Mouse (Mus musculus) embryonic fibroblast, embryonic 13.5 days (primary cell): ENCODE results near the gene Daglb.

Experiments
- CTCF ChIP-seq: IDR thresholded peaks from 2 replicates; pipeline ENCODE4 v1.5.1; 2011; ENCODE audit warnings: mild to moderate bottlenecking, control low read depth, low read length, moderate library complexity, borderline replicate concordance; ENCODE audit not compliant: insufficient read depth
- POLR2A ChIP-seq: IDR thresholded peaks from 2 replicates; pipeline ENCODE4 v1.6.1; 2011; ENCODE audit warnings: low read depth, mild to moderate bottlenecking, control low read depth, low read length, moderate library complexity

DNA sequence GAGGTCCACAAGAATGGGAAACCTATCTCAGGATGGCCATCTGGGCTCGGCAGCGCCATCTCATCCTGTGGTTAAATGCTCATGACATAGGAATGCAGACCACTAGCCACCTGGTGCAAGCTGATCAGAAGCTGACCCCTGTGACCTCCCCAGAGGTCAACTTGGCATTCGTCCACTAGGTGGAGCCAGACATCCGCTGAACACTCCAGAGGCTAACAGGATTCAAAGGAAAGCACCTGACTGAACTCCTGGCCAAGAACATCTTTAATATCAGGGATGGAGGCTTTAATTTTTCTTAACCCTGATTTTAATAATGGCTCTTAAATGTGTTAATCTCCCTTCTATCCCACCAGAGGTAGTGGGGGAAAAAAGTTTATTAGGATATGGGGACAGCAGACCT, 30.0 kb upstream of the Daglb start:
- TF ChIP-seq POLR2A (no peak), CTCF (peak; percentile 79)
